Mouse (Mus musculus): Measurements from ENCODE around the gene Gm49380. TPM values are rescaled to one million over a fixed set of nuclear protein-coding genes. Genes with fewer than 3 reads are reported as not detected.

Gene Gm49380
- polyA plus RNA-seq, 1 experiment = 1.6 TPM

DNA sequence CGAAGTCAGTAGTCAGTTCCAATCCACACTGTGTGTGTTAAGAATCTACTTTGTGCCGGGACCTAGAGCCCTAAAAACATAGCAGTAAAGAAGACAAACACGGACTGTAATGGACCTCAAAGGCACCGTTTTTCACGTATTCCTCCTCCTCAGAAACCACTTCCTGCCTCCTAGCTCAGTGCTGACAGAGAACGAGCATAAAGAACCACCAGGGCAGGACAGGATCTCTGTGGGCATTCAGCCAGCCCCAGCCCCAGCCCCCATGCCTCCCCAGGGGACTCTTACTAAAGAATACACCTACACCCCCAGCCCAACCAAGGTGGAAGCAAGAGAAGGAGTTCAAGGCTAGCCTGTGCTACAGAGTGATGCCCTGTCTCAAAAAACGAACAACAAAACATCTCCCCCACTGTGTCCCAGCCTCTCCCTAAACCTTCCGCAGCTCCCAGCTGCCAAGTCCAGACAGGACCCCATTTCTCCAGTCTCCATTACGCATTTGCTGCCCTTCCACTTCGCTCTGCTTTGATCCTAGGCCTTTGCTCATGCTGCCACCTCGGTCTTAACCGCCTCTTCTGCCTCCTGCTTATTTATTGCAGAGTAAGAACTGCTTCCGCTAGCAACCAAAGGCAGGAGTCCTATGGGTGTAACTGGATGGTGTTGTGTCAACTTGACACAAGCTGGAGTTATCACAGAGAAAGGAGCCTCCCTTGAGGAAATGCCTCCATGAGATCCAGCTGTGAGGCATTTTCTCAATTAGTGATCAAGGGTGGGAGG is 79.2 kb downstream of the Gm49380 start:
- TF ChIP-seq CTCF (IDR thresholded peaks at IDR 0.05; ENCODE audit: control insufficient read depth, insufficient read depth, insufficient replicate concordance, low read depth, low read length) = no peak
- TF ChIP-seq POLR2A (IDR thresholded peaks at IDR 0.05; ENCODE audit: control insufficient read depth, low read depth, low read length) = no peak
- no peaks in the 10 kb centered on the region for H3K36me3 ChIP-seq (ENCODE audit: control insufficient read depth, insufficient read depth, low read length)
- no peaks in the 10 kb centered on the region for H3K27me3 ChIP-seq (ENCODE audit: control insufficient read depth, insufficient read depth, low read length)
- no peaks in the 10 kb centered on the region for H3K4me1 ChIP-seq (ENCODE audit: control insufficient read depth, insufficient read depth, low read length)
- H3K4me3 ChIP-seq (ENCODE audit: control insufficient read depth, low read depth, low read length) = no peak overlapping the region
- no peak overlapping the region for H3K27ac ChIP-seq (ENCODE audit: control insufficient read depth, insufficient read depth, low read depth, low read length)

DNA sequence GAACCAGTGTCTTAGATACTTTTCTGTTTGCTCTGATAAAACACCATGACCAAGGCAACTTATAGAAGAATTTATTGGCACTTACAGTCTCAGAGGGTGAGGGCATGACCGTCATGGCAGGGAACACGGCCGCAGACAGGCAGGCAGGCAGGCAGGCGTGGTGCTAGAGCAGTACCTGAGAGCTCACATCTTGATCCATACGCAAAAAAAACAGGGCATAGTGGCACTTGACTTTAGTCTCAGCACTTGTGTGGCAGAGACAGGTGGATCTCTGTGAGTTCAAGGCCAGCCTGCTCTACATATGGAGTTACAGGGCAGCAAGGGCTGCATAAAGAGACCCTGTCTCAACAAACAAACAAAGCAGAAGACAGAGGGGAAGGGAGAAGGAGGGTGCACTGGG is 80.0 kb downstream of the Gm49380 start:
- Histone ChIP-seq H3K36me3 (ENCODE audit: control insufficient read depth, insufficient read depth, low read length) (no peaks in the 10 kb centered on the region), H3K27ac (ENCODE audit: control insufficient read depth, insufficient read depth, low read depth, low read length) (no peak overlapping the region), H3K4me3 (ENCODE audit: control insufficient read depth, low read depth, low read length) (no peak overlapping the region), H3K27me3 (ENCODE audit: control insufficient read depth, insufficient read depth, low read length) (no peaks in the 10 kb centered on the region), H3K4me1 (ENCODE audit: control insufficient read depth, insufficient read depth, low read length) (no peaks in the 10 kb centered on the region)
- no peak for TF ChIP-seq POLR2A (IDR thresholded peaks at IDR 0.05; ENCODE audit: control insufficient read depth, low read depth, low read length)
- TF ChIP-seq CTCF (IDR thresholded peaks at IDR 0.05; ENCODE audit: control insufficient read depth, insufficient read depth, insufficient replicate concordance, low read depth, low read length) = no peak

DNA sequence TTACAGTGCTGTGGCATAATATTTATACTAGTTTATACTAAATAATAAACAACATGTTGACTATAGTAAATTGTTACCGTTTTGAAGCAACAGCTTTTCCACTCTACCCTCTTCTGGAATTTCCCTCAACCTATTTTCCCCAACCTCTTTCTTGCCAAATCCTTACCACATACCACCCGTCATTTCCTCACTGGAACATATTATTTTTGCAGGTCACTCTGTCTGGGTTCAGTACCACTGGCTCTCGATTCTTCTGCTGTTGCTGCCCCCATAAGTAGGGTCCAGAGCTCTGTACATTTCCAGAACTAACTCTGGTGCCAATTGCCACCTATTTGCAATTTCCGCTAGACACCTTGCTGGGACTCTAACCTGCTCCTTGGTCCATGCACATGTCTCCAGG is 81.4 kb downstream of the Gm49380 start:
- no peak for TF ChIP-seq POLR2A (IDR thresholded peaks at IDR 0.05; ENCODE audit: control insufficient read depth, low read depth, low read length)
- TF ChIP-seq CTCF (IDR thresholded peaks at IDR 0.05; ENCODE audit: control insufficient read depth, insufficient read depth, insufficient replicate concordance, low read depth, low read length) = no peak

DNA sequence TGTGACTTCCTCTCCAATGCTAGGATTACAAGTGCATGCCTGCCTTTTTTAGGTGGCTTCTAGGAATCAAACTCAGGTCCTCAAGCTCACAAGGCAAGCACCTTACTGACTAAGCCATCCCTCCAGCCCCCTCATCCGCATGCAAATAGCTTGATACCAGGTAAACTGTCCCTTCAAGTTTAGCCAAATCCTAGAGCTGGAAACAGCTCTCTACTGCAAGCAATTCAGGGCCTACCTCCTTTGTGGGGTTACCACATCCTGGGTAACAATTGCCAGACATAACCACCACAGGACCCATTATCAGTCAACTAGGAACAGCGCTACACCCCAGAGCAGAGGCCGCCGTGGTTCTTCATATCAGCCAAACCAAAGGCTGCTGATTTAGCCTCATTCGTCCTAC is 82.2 kb downstream of the Gm49380 start:
- no peaks in the 10 kb centered on the region for H3K27me3 ChIP-seq (ENCODE audit: control insufficient read depth, insufficient read depth, low read length)
- no peaks in the 10 kb centered on the region for H3K36me3 ChIP-seq (ENCODE audit: control insufficient read depth, insufficient read depth, low read length)
- no peak overlapping the region for H3K27ac ChIP-seq (ENCODE audit: control insufficient read depth, insufficient read depth, low read depth, low read length)
- no peak overlapping the region for H3K4me3 ChIP-seq (ENCODE audit: control insufficient read depth, low read depth, low read length)
- TF ChIP-seq POLR2A (IDR thresholded peaks at IDR 0.05; ENCODE audit: control insufficient read depth, low read depth, low read length) (no peak), CTCF (IDR thresholded peaks at IDR 0.05; ENCODE audit: control insufficient read depth, insufficient read depth, insufficient replicate concordance, low read depth, low read length) (no peak)
- no peaks in the 10 kb centered on the region for H3K4me1 ChIP-seq (ENCODE audit: control insufficient read depth, insufficient read depth, low read length)

More for the DNA sequence above, 81.4 kb downstream of the Gm49380 start:
- H3K36me3 ChIP-seq (ENCODE audit: control insufficient read depth, insufficient read depth, low read length) = no peaks in the 10 kb centered on the region
- H3K27ac ChIP-seq (ENCODE audit: control insufficient read depth, insufficient read depth, low read depth, low read length) = no peak overlapping the region
- H3K4me1 ChIP-seq (ENCODE audit: control insufficient read depth, insufficient read depth, low read length) = no peaks in the 10 kb centered on the region
- H3K27me3 ChIP-seq (ENCODE audit: control insufficient read depth, insufficient read depth, low read length) = no peaks in the 10 kb centered on the region
- H3K4me3 ChIP-seq (ENCODE audit: control insufficient read depth, low read depth, low read length) = no peak overlapping the region

DNA sequence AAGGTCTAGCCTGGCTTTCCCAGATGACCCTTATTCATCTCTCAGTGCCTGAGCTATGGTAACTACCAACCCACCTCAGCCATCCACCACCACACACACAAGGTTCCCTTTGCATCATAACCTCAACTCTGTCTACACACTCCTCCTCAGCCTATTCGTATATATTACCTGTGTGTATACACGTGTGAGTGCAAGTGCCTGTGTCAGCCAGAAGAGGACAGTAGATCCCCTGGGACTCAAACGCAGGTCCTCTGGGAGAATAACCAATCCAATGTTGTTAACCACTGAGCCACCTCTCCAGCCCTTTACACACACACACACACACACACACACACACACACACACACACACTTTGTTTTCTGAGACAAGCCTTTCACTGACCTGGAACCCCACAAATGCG is 82.7 kb downstream of the Gm49380 start:
- Histone ChIP-seq H3K27me3 (ENCODE audit: control insufficient read depth, insufficient read depth, low read length) (no peaks in the 10 kb centered on the region), H3K27ac (ENCODE audit: control insufficient read depth, insufficient read depth, low read depth, low read length) (no peak overlapping the region), H3K4me3 (ENCODE audit: control insufficient read depth, low read depth, low read length) (no peak overlapping the region), H3K36me3 (ENCODE audit: control insufficient read depth, insufficient read depth, low read length) (no peaks in the 10 kb centered on the region), H3K4me1 (ENCODE audit: control insufficient read depth, insufficient read depth, low read length) (no peaks in the 10 kb centered on the region)
- TF ChIP-seq CTCF (IDR thresholded peaks at IDR 0.05; ENCODE audit: control insufficient read depth, insufficient read depth, insufficient replicate concordance, low read depth, low read length) = no peak
- no peak for TF ChIP-seq POLR2A (IDR thresholded peaks at IDR 0.05; ENCODE audit: control insufficient read depth, low read depth, low read length)

DNA sequence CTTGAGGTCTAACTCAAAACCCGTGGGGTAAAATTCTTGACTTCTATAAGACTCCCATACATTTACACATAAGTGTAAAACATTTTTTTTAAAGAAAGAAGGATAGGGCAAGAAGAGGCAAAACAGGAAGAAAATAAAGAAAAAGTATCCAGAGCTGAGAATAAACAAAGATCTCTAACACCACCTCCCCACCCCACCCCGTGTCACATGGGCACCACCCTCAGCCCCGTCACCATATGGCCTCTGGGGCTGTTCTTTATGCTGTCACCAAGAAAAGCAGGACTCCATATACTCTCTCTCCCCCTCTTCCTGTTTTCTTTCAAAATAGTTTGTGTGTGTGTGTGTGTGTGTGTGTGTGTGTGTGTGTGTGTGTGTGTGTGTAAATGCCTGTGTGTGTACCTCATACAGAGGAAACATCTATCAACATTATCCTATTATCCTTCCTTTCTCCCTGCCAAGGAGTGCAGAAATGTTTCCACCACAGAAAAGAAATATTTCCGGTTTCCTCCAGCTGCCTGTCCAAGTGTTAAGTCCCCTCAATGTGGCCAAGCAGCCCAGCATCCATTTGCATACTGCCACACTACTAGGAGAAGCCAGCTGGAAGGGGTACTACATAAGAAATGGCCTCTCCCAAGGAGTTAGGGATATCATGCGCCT is 83.6 kb downstream of the Gm49380 start:
- H3K4me3 ChIP-seq (ENCODE audit: control insufficient read depth, low read depth, low read length) = no peak overlapping the region
- H3K36me3 ChIP-seq (ENCODE audit: control insufficient read depth, insufficient read depth, low read length) = no peaks in the 10 kb centered on the region
- TF ChIP-seq CTCF (IDR thresholded peaks at IDR 0.05; ENCODE audit: control insufficient read depth, insufficient read depth, insufficient replicate concordance, low read depth, low read length) = no peak
- H3K4me1 ChIP-seq (ENCODE audit: control insufficient read depth, insufficient read depth, low read length) = no peaks in the 10 kb centered on the region
- no peak overlapping the region for H3K27ac ChIP-seq (ENCODE audit: control insufficient read depth, insufficient read depth, low read depth, low read length)
- no peaks in the 10 kb centered on the region for H3K27me3 ChIP-seq (ENCODE audit: control insufficient read depth, insufficient read depth, low read length)

DNA sequence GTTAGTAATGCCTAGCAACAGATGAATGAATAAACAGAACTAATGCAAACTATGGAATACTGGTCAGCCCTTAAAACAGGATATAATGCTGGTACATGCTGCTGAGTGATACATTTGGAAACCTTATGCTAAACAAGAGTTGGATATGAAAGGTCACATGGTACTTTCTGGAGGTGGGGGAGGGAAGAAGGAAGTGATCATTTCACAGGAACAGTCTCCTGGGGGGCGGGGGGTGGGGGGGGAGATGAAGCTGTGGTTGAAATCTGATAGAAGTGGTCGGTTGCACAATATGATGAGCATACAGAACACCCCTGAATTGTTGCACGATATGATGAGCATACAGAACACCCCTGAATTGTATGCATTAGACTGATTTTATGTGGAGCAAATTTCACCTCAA is 89.2 kb downstream of the Gm49380 start:
- Histone ChIP-seq H3K27me3 (ENCODE audit: control insufficient read depth, insufficient read depth, low read length) (no peaks in the 10 kb centered on the region), H3K4me3 (ENCODE audit: control insufficient read depth, low read depth, low read length) (no peak overlapping the region), H3K4me1 (ENCODE audit: control insufficient read depth, insufficient read depth, low read length) (no peaks in the 10 kb centered on the region), H3K27ac (ENCODE audit: control insufficient read depth, insufficient read depth, low read depth, low read length) (no peak overlapping the region), H3K36me3 (ENCODE audit: control insufficient read depth, insufficient read depth, low read length) (no peaks in the 10 kb centered on the region)
- TF ChIP-seq CTCF (IDR thresholded peaks at IDR 0.05; ENCODE audit: control insufficient read depth, insufficient read depth, insufficient replicate concordance, low read depth, low read length) (no peak), POLR2A (IDR thresholded peaks at IDR 0.05; ENCODE audit: control insufficient read depth, low read depth, low read length) (no peak)

Measured in testis, adult 2 months (tissue).